Mouse (Mus musculus): ENCODE measurements around the gene Pou6f2.

The Pou6f2 gene

GRCm38 (mm10) chr13:18218566-18219234 is 178.8 kb downstream of the Pou6f2 start:
- no peak for DNase-seq (ENCODE audit: low spot score)

- DNase-seq (ENCODE audit: low spot score), result no peak
Measured at GRCm38 (mm10) chr13:18211242-18211641, 186.2 kb downstream of the Pou6f2 start.

- DNase-seq (ENCODE audit: low spot score), result no peak
Measured at GRCm38 (mm10) chr13:18204476-18205250, 192.8 kb downstream of the Pou6f2 start.

GRCm38 (mm10) chr13:18174003-18174402 is 223.5 kb downstream of the Pou6f2 start:
- no peak for DNase-seq (ENCODE audit: low spot score)

- DNase-seq (ENCODE audit: low spot score), result no peak
Measured at GRCm38 (mm10) chr13:18173021-18173420, 224.5 kb downstream of the Pou6f2 start.

- no peak for DNase-seq (ENCODE audit: low spot score)
Measured at GRCm38 (mm10) chr13:18172334-18172733, 225.2 kb downstream of the Pou6f2 start.

- DNase-seq (ENCODE audit: low spot score), result no peak
Measured at GRCm38 (mm10) chr13:18164182-18164581, 233.3 kb downstream of the Pou6f2 start.

- DNase-seq (ENCODE audit: low spot score), result no peak
Measured at GRCm38 (mm10) chr13:18160566-18160965, 236.9 kb downstream of the Pou6f2 start.

- DNase-seq (ENCODE audit: low spot score), result no peak
Measured at GRCm38 (mm10) chr13:18153949-18154582, 243.4 kb downstream of the Pou6f2 start.

GRCm38 (mm10) chr13:18133646-18134045 is 263.8 kb downstream of the Pou6f2 start:
- no peak for DNase-seq (ENCODE audit: low spot score)

GRCm38 (mm10) chr13:18133193-18133592 is 264.3 kb downstream of the Pou6f2 start:
- DNase-seq (ENCODE audit: low spot score), result no peak

- DNase-seq (ENCODE audit: low spot score), result no peak
Measured at GRCm38 (mm10) chr13:18131324-18131723, 266.2 kb downstream of the Pou6f2 start.

- no peak for DNase-seq (ENCODE audit: low spot score)
Measured at GRCm38 (mm10) chr13:18129697-18130096, 267.8 kb downstream of the Pou6f2 start.

GRCm38 (mm10) chr13:18128826-18129225 is 268.7 kb downstream of the Pou6f2 start:
- DNase-seq (ENCODE audit: low spot score), result no peak

GRCm38 (mm10) chr13:18128053-18128452 is 269.4 kb downstream of the Pou6f2 start:
- no peak for DNase-seq (ENCODE audit: low spot score)

- no peak for DNase-seq (ENCODE audit: low spot score)
Measured at GRCm38 (mm10) chr13:18126111-18126510, 271.4 kb downstream of the Pou6f2 start.

GRCm38 (mm10) chr13:18125226-18126000 is 272.1 kb downstream of the Pou6f2 start:
- no peak for DNase-seq (ENCODE audit: low spot score)

GRCm38 (mm10) chr13:18124368-18124767 is 273.1 kb downstream of the Pou6f2 start:
- peak; percentile 4 for DNase-seq (ENCODE audit: low spot score)

GRCm38 (mm10) chr13:18120406-18120805 is 277.1 kb downstream of the Pou6f2 start:
- no peak for DNase-seq (ENCODE audit: low spot score)

GRCm38 (mm10) chr13:18081443-18082119 is 315.9 kb downstream of the Pou6f2 start:
- DNase-seq (ENCODE audit: low spot score), result no peak

All from ovary, adult 18-20 months (tissue).